Mouse (Mus musculus) forebrain, postnatal 0 days (tissue): Measurements from ENCODE around the gene Sprr2d. TPM values are rescaled to one million over a fixed set of nuclear protein-coding genes. Genes with fewer than 3 reads are reported as not detected.

ENCODE experiments used
- ATAC-seq: fragments of 200-750 bp; cut with Nextera tagmentation; 2 replicates; pipeline ENCODE4 v1.8.0; 2017; ENCODE audit warnings: mild to moderate bottlenecking, moderate library complexity
- DNase-seq: peaks from one replicate; pipeline ENCODE4 v3.0.0-alpha.2; 2015
- H3K27ac ChIP-seq: fragments of 300-500 bp; sonication (generic); 2 replicates; pipeline ENCODE4 v1.5.1; 2014; ENCODE audit warnings: low read depth, mild to moderate bottlenecking, antibody characterized with exemption, low read length, moderate library complexity, mixed read lengths
- H3K27me3 ChIP-seq: fragments of 300-500 bp; sonication (generic); 2 replicates; pipeline ENCODE4 v1.6.1; 2014; ENCODE audit warnings: mild to moderate bottlenecking, low read length, mixed read lengths; ENCODE audit not compliant: insufficient read depth
- H3K36me3 ChIP-seq: fragments of 300-500 bp; sonication (generic); 2 replicates; pipeline ENCODE4 v1.6.1; 2014; ENCODE audit warnings: mild to moderate bottlenecking, moderate library complexity; ENCODE audit not compliant: insufficient read depth
- H3K4me1 ChIP-seq: fragments of 300-500 bp; sonication (generic); 2 replicates; pipeline ENCODE4 v1.6.1; 2014; ENCODE audit warnings: antibody characterized with exemption; ENCODE audit not compliant: insufficient read depth
- H3K4me2 ChIP-seq: fragments of 300-500 bp; sonication (generic); 2 replicates; pipeline ENCODE4 v1.6.1; 2014; ENCODE audit warnings: low read depth, mild to moderate bottlenecking, moderate library complexity
- H3K4me3 ChIP-seq: fragments of 300-500 bp; sonication (generic); 2 replicates; pipeline ENCODE4 v1.5.1; 2014; ENCODE audit warnings: low read depth, low read length, mixed read lengths
- H3K9ac ChIP-seq: fragments of 300-500 bp; sonication (generic); 2 replicates; pipeline ENCODE4 v1.6.1; 2014; ENCODE audit warnings: mild to moderate bottlenecking
- H3K9me3 ChIP-seq: fragments of 300-500 bp; sonication (generic); 2 replicates; pipeline ENCODE4 v1.6.1; 2016; ENCODE audit warnings: low read length
- CTCF ChIP-seq: sonication (generic); IDR thresholded peaks from 2 replicates; pipeline ENCODE4 v1.5.1; 2016; ENCODE audit warnings: antibody characterized with exemption, control low read depth, low read depth
- WGBS: fragments of 180-500 bp; shearing (Covaris S2); extraction: QIAGEN DNeasy Blood & Tissue Kit; methylation state at CpG from one replicate; pipeline ENCODE4 v1.1.7; 2014; 5-methylcytosine and 5-hydroxymethylcytosine counted together
- polyA plus RNA-seq: library from polyadenylated mRNA; unstranded; fragments of >200 nt; fragmentation: Nextera tagmentation; extraction: Ambion mirVana; gene quantifications from 2 replicates; pipeline ENCODE4 v1.2.1, GENCODE M21; 2015
- total RNA-seq: library from RNA; depleted of rRNA; stranded (reverse); fragments of >200 nt; gene quantifications from 2 replicates; pipeline ENCODE4 v1.2.3, GENCODE M21; 2014; rRNA removed

The Sprr2d gene
- total RNA-seq = not detected in 2 replicates
- polyA plus RNA-seq = not detected in 2 replicates

DNA sequence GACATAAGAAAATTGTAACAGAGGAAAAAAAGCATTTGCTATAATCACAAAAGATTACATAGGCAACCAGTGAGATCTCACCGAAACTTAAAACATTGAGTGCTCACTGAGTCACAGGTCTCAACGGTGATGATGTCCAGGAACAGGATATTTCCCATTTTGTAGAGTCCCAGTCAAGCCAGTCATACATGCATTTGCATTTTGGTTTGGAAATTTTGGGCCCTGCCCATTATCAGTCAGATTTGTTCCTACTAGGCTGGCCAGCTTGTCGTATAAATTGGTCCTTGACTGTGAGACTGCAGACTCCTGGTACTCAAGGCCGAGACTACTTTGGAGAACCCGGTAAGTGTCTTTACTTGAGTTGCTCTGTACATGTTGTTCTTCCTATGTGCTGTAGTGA, at the start of gene Sprr2d:
Sprr2d (plus strand) TSS at position 301 of the 400 bp plus-strand sequence.
- Histone ChIP-seq H3K27me3 (no peaks in the 10 kb centered on the region), H3K4me3 (no peak within 1 kb of the TSS), H3K27ac (no peak within 1 kb of the TSS), H3K9ac (no peak within 1 kb of the TSS), H3K4me2 (no peak within 1 kb of the TSS), H3K9me3 (no peaks in the 10 kb centered on the region), H3K4me1 (no peaks in the 10 kb centered on the region), H3K36me3 (no peaks in the 10 kb centered on the region)
- WGBS = 95% methylated on average over 5 of the region's 5 CpGs
- DNase-seq (no peak), ATAC-seq (no peak)
- no peak for TF ChIP-seq CTCF

DNA sequence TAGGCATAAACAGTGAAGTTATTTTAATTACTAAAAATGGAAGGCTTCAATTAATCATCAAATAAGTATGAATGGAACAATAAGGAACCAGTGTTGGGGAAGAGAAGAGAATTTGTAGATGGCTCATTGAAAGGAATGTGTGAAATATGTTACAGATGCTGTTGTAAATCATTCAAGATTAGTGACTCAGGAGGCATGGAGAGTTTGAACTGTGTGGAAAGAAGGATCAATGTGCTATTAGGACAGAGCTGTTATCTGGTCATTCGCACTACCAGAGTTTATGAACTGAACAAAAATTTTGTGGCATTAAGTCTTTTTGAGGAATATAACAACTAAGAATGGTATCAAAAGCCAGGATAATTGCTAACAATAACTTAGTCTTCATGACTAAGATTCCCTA, 31.5 kb upstream of the Sprr2d start:
- Histone ChIP-seq H3K27ac (no peak overlapping the region), H3K4me1 (no peaks in the 10 kb centered on the region), H3K27me3 (no peaks in the 10 kb centered on the region), H3K9me3 (no peaks in the 10 kb centered on the region), H3K36me3 (no peaks in the 10 kb centered on the region), H3K4me3 (no peak overlapping the region), H3K9ac (no peak overlapping the region), H3K4me2 (no peak overlapping the region)
- WGBS = 95% methylated on average over 1 of the region's 1 CpGs
- DNase-seq = no peak
- ATAC-seq = no peak
- no peak for TF ChIP-seq CTCF

DNA sequence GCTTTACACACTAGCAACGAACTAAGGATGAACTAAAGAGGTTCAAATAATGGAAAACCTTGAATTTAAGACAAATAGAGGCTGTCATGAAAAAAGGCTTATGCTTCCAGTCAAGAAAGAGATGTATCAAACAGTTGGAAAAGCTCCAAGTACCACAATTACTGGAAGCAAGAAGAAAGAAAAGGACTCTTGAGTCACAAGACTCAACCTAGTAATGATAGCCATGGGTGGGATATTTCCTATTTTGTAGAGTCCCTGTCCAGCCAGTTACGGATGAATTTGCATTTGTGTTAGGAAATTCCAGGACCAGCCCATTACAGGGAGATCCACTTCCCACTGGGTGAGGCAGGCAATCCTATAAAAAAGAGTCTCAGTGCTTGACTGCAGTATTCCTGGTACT, 22.6 kb upstream of the Sprr2d start, which contains the start of gene Sprr2b:
Sprr2b (plus strand) TSS at position 301 of the 400 bp plus-strand sequence.
- WGBS = 53% methylated on average over 2 of the region's 2 CpGs
- TF ChIP-seq CTCF = no peak
- H3K36me3 ChIP-seq = no peaks in the 10 kb centered on the region
- H3K4me3 ChIP-seq = no peak within 1 kb of the TSS
- H3K27me3 ChIP-seq = no peaks in the 10 kb centered on the region
- DNase-seq = no peak
- no peak for ATAC-seq
- no peaks in the 10 kb centered on the region for H3K9me3 ChIP-seq
- no peak within 1 kb of the TSS for H3K27ac ChIP-seq
- H3K9ac ChIP-seq = no peak within 1 kb of the TSS
- H3K4me1 ChIP-seq = no peaks in the 10 kb centered on the region
- no peak within 1 kb of the TSS for H3K4me2 ChIP-seq

GRCm38 (mm10) chr3:92317384-92317783, 21.6 kb upstream of the Sprr2d start:
- TF ChIP-seq CTCF = no peak

DNA sequence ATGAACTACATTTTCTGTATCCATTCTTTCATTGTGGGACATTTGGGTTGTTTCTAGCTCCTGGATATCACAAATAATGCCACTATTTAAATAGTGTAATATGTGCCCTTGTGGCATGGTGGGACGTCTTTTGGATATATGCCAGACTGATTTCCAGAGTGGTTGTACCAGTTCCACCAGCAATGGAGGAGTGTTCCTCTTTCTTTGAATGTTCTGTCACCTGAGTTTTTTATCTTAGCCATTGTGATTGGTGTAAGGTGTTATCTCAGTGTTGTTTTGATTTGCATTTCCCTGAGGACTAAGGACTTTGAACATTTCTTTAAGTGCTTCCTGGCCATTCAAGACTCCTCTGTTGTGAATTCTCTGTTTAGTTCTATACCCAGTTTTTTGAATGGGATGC, 2.7 kb upstream of the Sprr2d start:
- Histone ChIP-seq H3K27me3 (no peaks in the 10 kb centered on the region), H3K4me1 (no peaks in the 10 kb centered on the region), H3K4me3 (no peak overlapping the region), H3K36me3 (no peaks in the 10 kb centered on the region), H3K27ac (no peak overlapping the region), H3K4me2 (no peak overlapping the region), H3K9me3 (no peaks in the 10 kb centered on the region), H3K9ac (no peak overlapping the region)
- TF ChIP-seq CTCF = no peak
- 81% methylated on average over 1 of the region's 1 CpGs for WGBS
- ATAC-seq (no peak), DNase-seq (no peak)

More at GRCm38 (mm10) chr3:92317384-92317783, 21.6 kb upstream of the Sprr2d start:
- H3K9me3 ChIP-seq = no peaks in the 10 kb centered on the region
- DNase-seq (no peak), ATAC-seq (no peak)
- H3K9ac ChIP-seq = no peak overlapping the region
- H3K27me3 ChIP-seq = no peaks in the 10 kb centered on the region
- no peak overlapping the region for H3K4me2 ChIP-seq
- no peak overlapping the region for H3K4me3 ChIP-seq
- H3K4me1 ChIP-seq = no peaks in the 10 kb centered on the region
- WGBS = 64% methylated on average over 2 of the region's 2 CpGs
- H3K27ac ChIP-seq = no peak overlapping the region
- no peaks in the 10 kb centered on the region for H3K36me3 ChIP-seq

DNA sequence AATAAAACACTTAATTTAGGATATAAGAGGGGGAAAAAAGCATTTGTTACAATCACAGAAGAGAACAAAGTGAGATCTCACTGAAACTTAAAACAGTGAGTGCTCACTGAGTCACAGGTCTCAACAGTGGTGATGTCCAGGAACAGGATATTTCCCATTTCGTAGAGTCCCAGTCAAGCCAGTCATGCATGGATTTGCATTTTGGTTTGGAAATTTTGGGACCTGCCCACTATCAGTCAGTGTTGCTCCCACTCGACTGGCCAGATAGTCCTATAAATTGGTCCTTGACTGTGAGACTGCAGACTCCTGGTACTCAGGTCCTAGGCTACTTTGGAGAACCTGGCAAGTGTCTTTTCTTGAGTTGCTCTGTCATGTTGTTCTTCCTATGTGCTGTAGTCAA, 12.9 kb downstream of the Sprr2d start, which contains the start of gene Sprr2e:
Sprr2e (plus strand) TSS at position 301 of the 400 bp plus-strand sequence.
- Histone ChIP-seq H3K9ac (no peak within 1 kb of the TSS), H3K4me3 (no peak within 1 kb of the TSS), H3K4me2 (no peak within 1 kb of the TSS), H3K4me1 (no peaks in the 10 kb centered on the region), H3K9me3 (no peaks in the 10 kb centered on the region), H3K27me3 (no peaks in the 10 kb centered on the region), H3K27ac (no peak within 1 kb of the TSS), H3K36me3 (no peaks in the 10 kb centered on the region)
- no peak for DNase-seq
- WGBS = 86% methylated on average over 2 of the region's 2 CpGs
- no peak for TF ChIP-seq CTCF
- ATAC-seq = no peak

- no peak for DNase-seq
- TF ChIP-seq CTCF = no peak
- Histone ChIP-seq H3K4me1 (no peaks in the 10 kb centered on the region), H3K9me3 (no peaks in the 10 kb centered on the region), H3K4me3 (no peak overlapping the region), H3K27ac (no peak overlapping the region), H3K9ac (no peak overlapping the region), H3K4me2 (no peak overlapping the region), H3K27me3 (no peaks in the 10 kb centered on the region), H3K36me3 (no peaks in the 10 kb centered on the region)
- no peak for ATAC-seq
Observed at GRCm38 (mm10) chr3:92361619-92362018, 22.7 kb downstream of the Sprr2d start.
